Mouse (Mus musculus): ENCODE measurements around the gene Neurod4. TPM values are rescaled to one million over a fixed set of nuclear protein-coding genes. Genes with fewer than 3 reads are reported as not detected.

The Neurod4 gene
- polyA plus RNA-seq (2015; fragmentation: Nextera tagmentation; extraction: Ambion mirVana): 1.9 and 2.8 TPM in 2 replicates

GRCm38 (mm10) chr10:130280066-130280465, at the start of gene Neurod4:
Neurod4 (minus strand) TSS chr10:130280240.
- H3K36me3 ChIP-seq (ENCODE audit: control insufficient read depth, insufficient read depth, low read length): no peaks in the 10 kb centered on the region
- no peaks in the 10 kb centered on the region for H3K9me3 ChIP-seq (replicated peaks; ENCODE audit: control insufficient read depth, low read length, poor library complexity, severe bottlenecking)
- no peaks in the 10 kb centered on the region for H3K27me3 ChIP-seq (ENCODE audit: control insufficient read depth, insufficient read depth, low read depth, low read length)
- H3K9ac ChIP-seq (ENCODE audit: low read depth, low read length): no peak within 1 kb of the TSS
- H3K4me2 ChIP-seq (ENCODE audit: low read length): peak within 1 kb of the TSS; percentile 34
- WGBS: under 1% methylated on average over 7 of the region's 7 CpGs
- peak; percentile 51; the same call in 1 of the 2 replicates for ATAC-seq
- no peaks in the 10 kb centered on the region; the same call in 1 of the 2 replicates for H3K4me1 ChIP-seq (ENCODE audit: control insufficient read depth, insufficient read depth, low read length)
- no peak within 1 kb of the TSS for H3K27ac ChIP-seq (ENCODE audit: low read length)
- no peak within 1 kb of the TSS for H3K4me3 ChIP-seq (ENCODE audit: low read depth, low read length)

- Histone ChIP-seq H3K9ac (ENCODE audit: low read depth, low read length) (no peak overlapping the region), H3K4me2 (ENCODE audit: low read length) (no peak overlapping the region), H3K4me3 (ENCODE audit: low read depth, low read length) (no peak overlapping the region), H3K27me3 (ENCODE audit: control insufficient read depth, insufficient read depth, low read depth, low read length) (no peaks in the 10 kb centered on the region), H3K4me1 (ENCODE audit: control insufficient read depth, insufficient read depth, low read length) (no peaks in the 10 kb centered on the region), H3K27ac (ENCODE audit: low read length) (no peak overlapping the region), H3K36me3 (ENCODE audit: control insufficient read depth, insufficient read depth, low read length) (no peaks in the 10 kb centered on the region), H3K9me3 (replicated peaks; ENCODE audit: control insufficient read depth, low read length, poor library complexity, severe bottlenecking) (no peaks in the 10 kb centered on the region)
- WGBS: 94% methylated on average over 4 of the region's 4 CpGs
- no peak for ATAC-seq
Measured at GRCm38 (mm10) chr10:130324243-130324642, 44.2 kb upstream of the Neurod4 start.

DNA sequence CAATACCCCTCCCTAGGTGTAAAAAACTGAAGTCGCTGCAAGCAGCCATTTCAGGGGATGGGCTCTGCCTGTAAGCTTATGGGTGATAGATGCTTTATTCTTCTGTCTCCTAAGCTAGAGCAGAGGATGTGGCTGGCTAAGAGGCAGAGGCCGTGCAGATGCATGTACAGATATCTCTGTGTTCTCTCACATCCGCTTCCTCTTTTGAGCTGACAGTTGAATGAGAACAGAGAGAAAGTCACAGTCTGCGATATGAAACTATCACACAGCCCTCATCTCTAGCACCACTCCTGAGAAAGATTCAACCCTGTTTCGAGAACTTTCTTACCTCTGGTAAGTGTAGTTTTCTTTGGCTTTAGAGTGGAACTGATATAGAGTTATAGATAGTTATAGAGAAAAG, 42.6 kb upstream of the Neurod4 start, which contains the start of gene Tespa1:
TSS of gene Tespa1 (plus strand) at position 234 of the 400 bp plus-strand sequence.
- Histone ChIP-seq H3K36me3 (ENCODE audit: control insufficient read depth, insufficient read depth, low read length) (no peaks in the 10 kb centered on the region), H3K9me3 (replicated peaks; ENCODE audit: control insufficient read depth, low read length, poor library complexity, severe bottlenecking) (no peaks in the 10 kb centered on the region), H3K9ac (ENCODE audit: low read depth, low read length) (no peak within 1 kb of the TSS), H3K27ac (ENCODE audit: low read length) (no peak within 1 kb of the TSS), H3K4me1 (ENCODE audit: control insufficient read depth, insufficient read depth, low read length) (no peaks in the 10 kb centered on the region), H3K27me3 (ENCODE audit: control insufficient read depth, insufficient read depth, low read depth, low read length) (no peaks in the 10 kb centered on the region), H3K4me2 (ENCODE audit: low read length) (no peak within 1 kb of the TSS), H3K4me3 (ENCODE audit: low read depth, low read length) (no peak within 1 kb of the TSS)
- 86% methylated on average over 5 of the region's 5 CpGs for WGBS
- ATAC-seq: no peak

DNA sequence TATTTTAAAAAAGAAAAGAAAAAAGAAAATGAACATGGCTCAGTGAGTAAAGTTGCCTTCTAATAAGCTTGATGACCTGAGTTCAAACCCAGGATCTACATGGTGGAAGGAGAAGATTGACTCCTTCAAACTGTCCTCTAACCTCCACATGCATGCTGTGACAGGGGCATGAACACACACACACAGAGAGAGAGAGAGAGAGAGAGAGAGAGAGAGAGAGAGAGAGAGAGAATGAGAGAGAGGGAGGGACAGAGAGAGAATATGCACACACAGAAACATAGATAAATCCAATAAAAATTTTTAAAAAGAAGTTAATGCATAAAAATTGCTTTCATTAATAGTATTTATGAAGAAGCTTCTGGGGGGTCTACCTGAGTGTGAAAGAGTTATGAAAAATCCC, 42.0 kb upstream of the Neurod4 start:
- ATAC-seq: no peak
- no peak overlapping the region for H3K9ac ChIP-seq (ENCODE audit: low read depth, low read length)
- H3K27ac ChIP-seq (ENCODE audit: low read length): no peak overlapping the region
- H3K4me1 ChIP-seq (ENCODE audit: control insufficient read depth, insufficient read depth, low read length): no peaks in the 10 kb centered on the region
- H3K4me3 ChIP-seq (ENCODE audit: low read depth, low read length): no peak overlapping the region
- no peaks in the 10 kb centered on the region for H3K36me3 ChIP-seq (ENCODE audit: control insufficient read depth, insufficient read depth, low read length)
- H3K4me2 ChIP-seq (ENCODE audit: low read length): no peak overlapping the region
- no peaks in the 10 kb centered on the region for H3K9me3 ChIP-seq (replicated peaks; ENCODE audit: control insufficient read depth, low read length, poor library complexity, severe bottlenecking)
- H3K27me3 ChIP-seq (ENCODE audit: control insufficient read depth, insufficient read depth, low read depth, low read length): no peaks in the 10 kb centered on the region

DNA sequence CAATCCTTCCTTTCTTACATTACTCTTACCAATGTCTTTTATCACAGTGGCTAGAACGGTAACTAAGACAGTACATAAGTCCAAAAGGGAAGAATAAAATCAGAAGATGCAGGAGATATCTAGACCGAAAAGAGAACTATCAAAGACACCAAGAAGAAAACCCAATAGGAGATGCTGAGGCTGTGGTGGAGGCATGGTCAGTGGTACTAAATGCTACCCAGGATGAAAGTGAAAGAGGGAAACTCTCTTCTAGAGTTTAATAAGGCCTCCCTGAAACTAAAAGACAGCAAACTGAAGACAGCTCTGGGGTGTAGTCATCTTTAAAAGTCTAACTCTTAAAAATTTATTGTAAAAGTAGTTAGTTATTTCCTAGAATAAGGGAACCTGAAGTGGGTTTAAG, 40.7 kb upstream of the Neurod4 start:
- 90% methylated on average over 2 of the region's 2 CpGs for WGBS
- Histone ChIP-seq H3K27me3 (ENCODE audit: control insufficient read depth, insufficient read depth, low read depth, low read length) (no peaks in the 10 kb centered on the region), H3K4me1 (ENCODE audit: control insufficient read depth, insufficient read depth, low read length) (no peaks in the 10 kb centered on the region), H3K9me3 (replicated peaks; ENCODE audit: control insufficient read depth, low read length, poor library complexity, severe bottlenecking) (no peaks in the 10 kb centered on the region), H3K4me3 (ENCODE audit: low read depth, low read length) (no peak overlapping the region), H3K4me2 (ENCODE audit: low read length) (no peak overlapping the region), H3K9ac (ENCODE audit: low read depth, low read length) (no peak overlapping the region), H3K27ac (ENCODE audit: low read length) (no peak overlapping the region), H3K36me3 (ENCODE audit: control insufficient read depth, insufficient read depth, low read length) (no peaks in the 10 kb centered on the region)
- ATAC-seq: no peak

DNA sequence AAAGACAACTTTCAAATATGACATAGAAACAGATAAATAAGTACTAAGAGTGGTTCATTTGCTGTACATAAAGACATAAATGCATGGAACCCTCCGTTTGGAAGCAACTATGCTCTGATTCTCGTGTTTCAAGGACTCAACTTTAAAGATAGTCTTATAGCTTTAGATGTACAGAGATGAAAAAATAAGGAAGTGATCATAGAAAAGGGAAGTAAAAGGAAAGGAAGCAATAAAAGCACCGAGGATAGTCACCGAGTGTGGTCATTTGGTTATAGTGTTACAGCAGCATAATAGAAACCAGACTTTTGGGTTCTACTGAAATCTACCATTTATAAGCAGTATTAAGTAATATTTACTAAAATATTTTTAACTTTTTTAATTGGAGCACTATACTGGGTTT, 38.7 kb upstream of the Neurod4 start:
- H3K27ac ChIP-seq (ENCODE audit: low read length): no peak overlapping the region
- no peak for ATAC-seq
- no peaks in the 10 kb centered on the region for H3K4me1 ChIP-seq (ENCODE audit: control insufficient read depth, insufficient read depth, low read length)
- no peak overlapping the region for H3K4me3 ChIP-seq (ENCODE audit: low read depth, low read length)
- H3K9ac ChIP-seq (ENCODE audit: low read depth, low read length): no peak overlapping the region
- no peaks in the 10 kb centered on the region for H3K36me3 ChIP-seq (ENCODE audit: control insufficient read depth, insufficient read depth, low read length)
- H3K4me2 ChIP-seq (ENCODE audit: low read length): no peak overlapping the region
- H3K27me3 ChIP-seq (ENCODE audit: control insufficient read depth, insufficient read depth, low read depth, low read length): no peaks in the 10 kb centered on the region
- H3K9me3 ChIP-seq (replicated peaks; ENCODE audit: control insufficient read depth, low read length, poor library complexity, severe bottlenecking): no peaks in the 10 kb centered on the region
- WGBS: 83% methylated on average over 4 of the region's 4 CpGs

DNA sequence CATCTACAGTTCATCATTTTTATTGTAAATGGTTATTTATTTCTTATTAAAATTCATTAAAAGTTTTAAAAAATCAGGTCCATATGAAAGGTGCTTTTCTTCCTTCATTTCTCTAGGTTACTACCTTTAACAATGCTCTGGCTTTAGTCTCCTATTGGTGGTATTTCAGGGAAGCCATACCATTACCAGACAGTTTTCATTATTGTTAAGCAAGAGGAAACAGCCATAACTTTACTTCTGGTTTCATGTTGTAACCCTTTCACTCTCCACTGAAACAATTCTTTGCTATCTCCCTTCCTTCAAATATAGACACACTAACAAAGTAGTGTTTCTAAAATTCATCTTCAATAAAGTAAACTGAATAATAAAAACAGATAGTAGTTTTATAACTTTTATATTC, 35.8 kb upstream of the Neurod4 start:
- H3K4me3 ChIP-seq (ENCODE audit: low read depth, low read length): no peak overlapping the region
- H3K9me3 ChIP-seq (replicated peaks; ENCODE audit: control insufficient read depth, low read length, poor library complexity, severe bottlenecking): no peaks in the 10 kb centered on the region
- H3K9ac ChIP-seq (ENCODE audit: low read depth, low read length): no peak overlapping the region
- H3K27ac ChIP-seq (ENCODE audit: low read length): no peak overlapping the region
- H3K27me3 ChIP-seq (ENCODE audit: control insufficient read depth, insufficient read depth, low read depth, low read length): no peaks in the 10 kb centered on the region
- no peak for ATAC-seq
- no peak overlapping the region for H3K4me2 ChIP-seq (ENCODE audit: low read length)
- H3K4me1 ChIP-seq (ENCODE audit: control insufficient read depth, insufficient read depth, low read length): no peaks in the 10 kb centered on the region
- H3K36me3 ChIP-seq (ENCODE audit: control insufficient read depth, insufficient read depth, low read length): no peaks in the 10 kb centered on the region

- no peak overlapping the region for H3K4me3 ChIP-seq (ENCODE audit: low read depth, low read length)
- H3K27ac ChIP-seq (ENCODE audit: low read length): no peak overlapping the region
- H3K4me1 ChIP-seq (ENCODE audit: control insufficient read depth, insufficient read depth, low read length): no peaks in the 10 kb centered on the region
- no peak overlapping the region for H3K9ac ChIP-seq (ENCODE audit: low read depth, low read length)
- no peak for ATAC-seq
- H3K27me3 ChIP-seq (ENCODE audit: control insufficient read depth, insufficient read depth, low read depth, low read length): no peaks in the 10 kb centered on the region
- no peaks in the 10 kb centered on the region for H3K9me3 ChIP-seq (replicated peaks; ENCODE audit: control insufficient read depth, low read length, poor library complexity, severe bottlenecking)
- 79% methylated on average over 2 of the region's 2 CpGs for WGBS
- H3K4me2 ChIP-seq (ENCODE audit: low read length): no peak overlapping the region
- no peaks in the 10 kb centered on the region for H3K36me3 ChIP-seq (ENCODE audit: control insufficient read depth, insufficient read depth, low read length)
Measured at GRCm38 (mm10) chr10:130314110-130314829, 34.2 kb upstream of the Neurod4 start.

- 81% methylated on average over 1 of the region's 1 CpGs for WGBS
- no peak overlapping the region for H3K27ac ChIP-seq (ENCODE audit: low read length)
- H3K27me3 ChIP-seq (ENCODE audit: control insufficient read depth, insufficient read depth, low read depth, low read length): no peaks in the 10 kb centered on the region
- H3K9me3 ChIP-seq (replicated peaks; ENCODE audit: control insufficient read depth, low read length, poor library complexity, severe bottlenecking): no peaks in the 10 kb centered on the region
- ATAC-seq: no peak
- H3K36me3 ChIP-seq (ENCODE audit: control insufficient read depth, insufficient read depth, low read length): no peaks in the 10 kb centered on the region
- H3K4me3 ChIP-seq (ENCODE audit: low read depth, low read length): no peak overlapping the region
- no peak overlapping the region for H3K9ac ChIP-seq (ENCODE audit: low read depth, low read length)
- H3K4me1 ChIP-seq (ENCODE audit: control insufficient read depth, insufficient read depth, low read length): no peaks in the 10 kb centered on the region
- no peak overlapping the region for H3K4me2 ChIP-seq (ENCODE audit: low read length)
Measured at GRCm38 (mm10) chr10:130313531-130313930, 33.5 kb upstream of the Neurod4 start.

Measured in midbrain, embryonic 16.5 days (tissue).